Mouse (Mus musculus): Measurements from ENCODE around the gene Ndufv2. TPM values are rescaled to one million over a fixed set of nuclear protein-coding genes. Genes with fewer than 3 reads are reported as not detected.

Ndufv2 gene
- total RNA-seq, 1 experiment from 2014 or later, result 59.2 TPM

DNA sequence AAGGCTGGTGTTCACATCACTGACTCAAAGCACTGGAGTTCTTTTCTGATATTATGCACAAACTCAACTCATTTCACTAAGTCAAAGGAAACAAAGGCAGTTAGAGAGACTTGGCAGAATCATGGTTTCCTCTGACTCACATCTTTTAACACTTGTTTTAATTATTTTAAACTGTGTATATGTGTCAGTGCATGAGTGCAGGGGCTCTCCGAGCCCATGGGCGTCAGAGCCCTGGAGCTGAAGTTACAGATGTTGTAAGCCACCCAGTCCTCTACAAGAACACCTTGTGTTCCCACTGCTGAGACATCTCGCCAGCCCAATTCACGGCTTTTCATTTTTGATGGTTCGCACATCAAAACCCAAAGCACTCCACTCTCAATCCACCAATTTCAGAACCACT is 68.1 kb downstream of the Ndufv2 start:
- no peak for ATAC-seq (ENCODE audit: extremely low read depth, insufficient number of reproducible peaks, low FRiP score, poor library complexity, severe bottlenecking)

DNA sequence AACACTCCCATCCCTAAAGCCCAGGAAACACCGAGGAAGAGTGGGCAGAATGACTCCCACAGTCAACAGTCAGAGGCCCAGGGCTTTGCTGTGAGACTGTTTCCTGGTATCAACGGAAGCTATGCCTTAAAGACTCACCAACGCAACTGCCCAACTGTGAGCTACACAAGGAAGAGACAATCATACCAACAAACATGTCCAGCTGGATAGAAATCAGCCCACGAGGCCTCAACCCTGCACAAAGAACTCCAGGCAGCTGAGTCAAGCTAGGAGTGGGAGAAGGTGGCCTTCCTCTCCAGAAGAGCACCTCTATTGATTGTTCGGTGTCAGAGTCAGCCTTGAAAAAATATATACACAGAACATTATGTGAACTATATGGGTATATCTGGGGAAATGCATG is 69.4 kb downstream of the Ndufv2 start:
- ATAC-seq (ENCODE audit: extremely low read depth, insufficient number of reproducible peaks, low FRiP score, poor library complexity, severe bottlenecking), result no peak

Other genes starting within 250 kb of the Ndufv2 start
- 88.3 and 108 TPM in 2 replicates for gene Ralbp1, start 215.8 kb downstream of the Ndufv2 start, total RNA-seq (2017)
- gene Twsg1, start 150.3 kb downstream of the Ndufv2 start, total RNA-seq (2017), result 15.5 and 16.8 TPM in 2 replicates
- gene Ankrd12, start 24.5 kb downstream of the Ndufv2 start, total RNA-seq (2017), result 113 and 128 TPM in 2 replicates
- gene Washc1, start 10.0 kb upstream of the Ndufv2 start, total RNA-seq (2017), result 33.0 and 34.7 TPM in 2 replicates
- gene Ddx11, start 22.0 kb upstream of the Ndufv2 start, total RNA-seq (2017), result 13.7 and 16.6 TPM in 2 replicates

Data from neutrophil, adult 5-6 weeks (primary cell).